Mouse (Mus musculus) MEL (cell line): Measurements from ENCODE around the gene Hs1bp3. TPM values are rescaled to one million over a fixed set of nuclear protein-coding genes. Genes with fewer than 3 reads are reported as not detected.
A peak's percentile ranks its signal among the peaks of the same experiment; 100 is the strongest.

Source experiments
- DNase-seq: peaks from one replicate; pipeline ENCODE4 v3.0.0; 2011; ENCODE audit warnings: low read depth, low spot score
- H3K27ac ChIP-seq: 2 replicates; pipeline ENCODE4 v1.5.1; 2012; ENCODE audit warnings: low read depth, mild to moderate bottlenecking, control low read depth, low read length, moderate library complexity; ENCODE audit not compliant: control insufficient read depth
- H3K27me3 ChIP-seq, 2 experiments: fragments of 150-350 bp in 1 of 2; sonication (generic) in 1 of 2; 2 replicates each; pipeline ENCODE4 v1.6.1; 2012; ENCODE audit warnings: low read length in 2 of 2, mild to moderate bottlenecking in 2 of 2, improper control_type of control experiment in 1 of 2, moderate library complexity in 1 of 2; ENCODE audit not compliant: insufficient read depth in 2 of 2, control insufficient read depth in 1 of 2
- H3K36me3 ChIP-seq, 2 experiments: 2 replicates each; pipeline ENCODE4 v1.6.1; 2012 to 2014; ENCODE audit warnings: low read length in 2 of 2, improper control_type of control experiment in 1 of 2, inconsistent platforms in 1 of 2, mild to moderate bottlenecking in 1 of 2; ENCODE audit not compliant: insufficient read depth in 2 of 2, control insufficient read depth in 1 of 2
- H3K4me1 ChIP-seq, 2 experiments: fragments of 150-350 bp in 1 of 2; sonication (generic) in 1 of 2; 2 replicates each; pipeline ENCODE4 v1.6.1; 2012; ENCODE audit warnings: low read length in 2 of 2, improper control_type of control experiment in 1 of 2, mild to moderate bottlenecking in 1 of 2; ENCODE audit not compliant: insufficient read depth in 2 of 2, control insufficient read depth in 1 of 2
- H3K4me3 ChIP-seq, 2 experiments: fragments of 150-350 bp in 1 of 2; sonication (generic) in 1 of 2; 2 replicates each; pipeline ENCODE4 v1.5.1; 2012; ENCODE audit warnings: low read depth in 2 of 2, low read length in 2 of 2, mild to moderate bottlenecking in 2 of 2, moderate library complexity in 2 of 2, control low read depth in 1 of 2, improper control_type of control experiment in 1 of 2; ENCODE audit not compliant: control insufficient read depth in 1 of 2, insufficient read depth in 1 of 2
- H3K79me2 ChIP-seq: 2 replicates; pipeline ENCODE4 v1.6.1; 2012; ENCODE audit warnings: mild to moderate bottlenecking, low read length, moderate library complexity; ENCODE audit not compliant: control insufficient read depth, poor library complexity, insufficient read depth
- H3K9ac ChIP-seq: 2 replicates; pipeline ENCODE4 v1.6.1; 2012; ENCODE audit warnings: low read depth, mild to moderate bottlenecking, control low read depth, low read length, moderate library complexity; ENCODE audit not compliant: control insufficient read depth, poor library complexity, severe bottlenecking
- H3K9me3 ChIP-seq: fragments of 150-350 bp; sonication (generic); replicated peaks from 2 replicates; pipeline ENCODE4 v1.6.1; 2012; ENCODE audit warnings: mild to moderate bottlenecking, low read length, improper control_type of control experiment, moderate library complexity; ENCODE audit not compliant: insufficient read depth
- CTCF ChIP-seq, 3 experiments: IDR thresholded peaks in 2 of 3; conservative IDR thresholded peaks in 1 of 3; 2 replicates each; pipeline ENCODE4 v1.5.1; 2011 to 2012; ENCODE audit warnings: low read length in 3 of 3, low read depth in 2 of 3, mild to moderate bottlenecking in 2 of 3, improper control_type of control experiment in 1 of 3, inconsistent platforms in 1 of 3, mixed read lengths in 1 of 3, moderate library complexity in 1 of 3; ENCODE audit not compliant: control insufficient read depth in 1 of 3, insufficient read depth in 1 of 3, poor library complexity in 1 of 3, severe bottlenecking in 1 of 3
- E2F4 ChIP-seq: IDR thresholded peaks from 2 replicates; pipeline ENCODE4 v1.6.1; 2011; ENCODE audit warnings: low read depth, low read length, improper control_type of control experiment, borderline replicate concordance
- ELF1 ChIP-seq: IDR thresholded peaks from 2 replicates; pipeline ENCODE4 v1.6.1; 2014; ENCODE audit warnings: low read depth, mild to moderate bottlenecking, inconsistent platforms, low read length, improper control_type of control experiment, moderate library complexity
- GATA1 ChIP-seq: IDR thresholded peaks from 2 replicates; pipeline ENCODE4 v1.6.1; 2011; ENCODE audit warnings: low read depth, low read length, improper control_type of control experiment
- HCFC1 ChIP-seq: IDR thresholded peaks from 2 replicates; pipeline ENCODE4 v1.6.1; 2012; ENCODE audit warnings: low read depth, mild to moderate bottlenecking, inconsistent platforms, low read length, improper control_type of control experiment, moderate library complexity
- MYB ChIP-seq: IDR thresholded peaks from 2 replicates; pipeline ENCODE4 v1.6.1; 2011; ENCODE audit warnings: mild to moderate bottlenecking, low read depth, low read length, improper control_type of control experiment
- MYC ChIP-seq: IDR thresholded peaks from 2 replicates; pipeline ENCODE4 v1.6.1; 2011; ENCODE audit warnings: low read depth, mild to moderate bottlenecking, low read length, improper control_type of control experiment, moderate library complexity
- NRF1 ChIP-seq: IDR thresholded peaks from 2 replicates; pipeline ENCODE4 v1.6.1; 2014; ENCODE audit warnings: low read depth, mild to moderate bottlenecking, inconsistent platforms, low read length, improper control_type of control experiment, moderate library complexity; ENCODE audit not compliant: poor library complexity, insufficient read depth, severe bottlenecking
- POLR2A ChIP-seq, 2 experiments: IDR thresholded peaks; 2 replicates each; pipeline ENCODE4 v1.6.1; 2011 to 2012; ENCODE audit warnings: low read length in 2 of 2, mild to moderate bottlenecking in 2 of 2, control low read depth in 1 of 2, improper control_type of control experiment in 1 of 2, low read depth in 1 of 2, moderate library complexity in 1 of 2; ENCODE audit not compliant: control insufficient read depth in 1 of 2, insufficient read depth in 1 of 2, poor library complexity in 1 of 2
- POLR2AphosphoS5 ChIP-seq: IDR thresholded peaks from 2 replicates; pipeline ENCODE4 v1.6.1; 2012; ENCODE audit warnings: low read depth, borderline replicate concordance, mild to moderate bottlenecking, inconsistent platforms, low read length, moderate library complexity, mixed read lengths
- RAD21 ChIP-seq: IDR thresholded peaks from 2 replicates; pipeline ENCODE4 v1.6.1; 2011; ENCODE audit warnings: mild to moderate bottlenecking, low read depth, low read length, improper control_type of control experiment
- RCOR1 ChIP-seq: IDR thresholded peaks from 2 replicates; pipeline ENCODE4 v1.6.1; 2012; ENCODE audit warnings: low read depth, mild to moderate bottlenecking, inconsistent platforms, low read length, improper control_type of control experiment
- SIN3A ChIP-seq: IDR thresholded peaks from 2 replicates; pipeline ENCODE4 v1.6.1; 2012; ENCODE audit warnings: low read length, improper control_type of control experiment, inconsistent platforms
- SMC3 ChIP-seq: IDR thresholded peaks from 2 replicates; pipeline ENCODE4 v1.6.1; 2011; ENCODE audit warnings: low read depth, low read length, improper control_type of control experiment
- TBP ChIP-seq: IDR thresholded peaks from 2 replicates; pipeline ENCODE4 v1.8.0; 2011; ENCODE audit warnings: low read depth, low read length, improper control_type of control experiment
- TCF12 ChIP-seq: IDR thresholded peaks from 2 replicates; pipeline ENCODE4 v1.6.1; 2014; ENCODE audit warnings: low read depth, mild to moderate bottlenecking, inconsistent platforms, low read length, improper control_type of control experiment, moderate library complexity
- ZNF384 ChIP-seq: IDR thresholded peaks from 2 replicates; pipeline ENCODE4 v1.6.1; 2012; ENCODE audit warnings: low read depth, mild to moderate bottlenecking, inconsistent platforms, low read length, improper control_type of control experiment
- polyA plus RNA-seq, 2 experiments: library from polyadenylated mRNA; stranded (reverse) in 1 of 2; unstranded in 1 of 2; fragments of >175 nt in 1 of 2; fragments of >200 nt in 1 of 2; gene quantifications; 2 replicates each; pipeline versions ENCODE4 v1.2.1 to v1.2.4; 2012; ENCODE audit warnings: low replicate concordance in 2 of 2, low read depth in 1 of 2; ENCODE audit not compliant: insufficient read length in 2 of 2, insufficient read depth in 1 of 2, missing spikeins in 1 of 2
- total RNA-seq: library from RNA; depleted of rRNA; stranded (reverse); fragments of 300-350 nt; gene quantifications from 2 replicates; pipeline ENCODE4 v1.2.3, GENCODE M21; 2012

The Hs1bp3 gene
- total and polyA plus RNA-seq, 3 experiments: 4.7 to 17.4 TPM; not detected in 1

DNA sequence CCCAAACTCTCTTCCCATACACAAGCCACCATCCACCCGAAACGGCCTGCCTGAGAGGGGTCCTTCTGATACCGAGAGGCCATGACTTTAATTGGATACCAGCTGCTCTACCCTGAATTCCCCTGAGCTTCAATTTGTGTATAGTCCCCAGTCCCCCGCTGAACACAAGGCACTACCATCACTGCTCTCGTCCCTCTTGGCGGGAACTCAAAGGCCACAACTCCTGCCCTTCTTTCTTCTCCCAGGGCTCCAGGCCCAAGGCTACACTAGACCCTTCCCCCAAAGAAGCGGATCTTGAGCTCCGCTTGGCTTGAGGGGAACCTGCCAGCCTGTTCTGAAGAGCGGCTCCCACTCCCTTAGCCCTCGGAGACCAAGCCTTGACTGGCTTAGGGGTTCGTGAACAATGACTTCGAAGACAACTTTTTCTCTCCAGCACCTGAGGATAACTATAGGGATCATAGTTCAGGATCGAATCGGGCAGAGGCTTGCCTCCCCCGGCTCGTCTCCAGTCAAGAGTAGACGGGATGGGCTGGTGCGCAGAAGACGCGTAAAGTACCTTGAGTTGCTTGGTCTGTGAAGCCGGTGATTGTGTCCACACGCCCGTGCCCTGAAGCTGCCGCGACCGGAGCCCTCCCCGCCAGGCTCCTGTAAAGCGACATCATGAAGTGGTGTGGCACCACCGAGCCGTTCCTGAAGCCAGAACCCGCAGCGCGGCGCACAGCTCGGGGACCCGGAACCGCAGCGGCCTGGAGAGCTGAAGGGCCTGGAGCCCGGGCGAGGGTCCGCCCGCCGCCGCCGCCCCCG lies 12.0 kb upstream of the Hs1bp3 start:
- Histone ChIP-seq H3K4me1 (no peaks in the 10 kb centered on the region), H3K4me3 (no peak overlapping the region), H3K27me3 (no peaks in the 10 kb centered on the region), H3K9me3 (no peaks in the 10 kb centered on the region), H3K9ac (no peak overlapping the region), H3K27ac (no peak overlapping the region), H3K79me2 (no peaks in the 10 kb centered on the region), H3K36me3 (no peaks in the 10 kb centered on the region)
- DNase-seq: no peak
- TF ChIP-seq NRF1: no peak
- TF ChIP-seq POLR2A (IDR thresholded peaks at IDR 0.05; ENCODE audit: control insufficient read depth in 1 of 2, insufficient read depth in 1 of 2, low read depth in 1 of 2, low read length in 2 of 2, poor library complexity in 1 of 2): no peak
- TF ChIP-seq SMC3: no peak
- TF ChIP-seq HCFC1: no peak
- no peak for TF ChIP-seq RAD21
- TF ChIP-seq TBP: no peak
- TF ChIP-seq ZNF384: no peak
- TF ChIP-seq TCF12: no peak
- no peak for TF ChIP-seq MYB
- no peak for TF ChIP-seq SIN3A
- TF ChIP-seq E2F4: no peak
- TF ChIP-seq MYC: no peak
- no peak for TF ChIP-seq POLR2AphosphoS5
- TF ChIP-seq GATA1: no peak
- TF ChIP-seq RCOR1: no peak

DNA sequence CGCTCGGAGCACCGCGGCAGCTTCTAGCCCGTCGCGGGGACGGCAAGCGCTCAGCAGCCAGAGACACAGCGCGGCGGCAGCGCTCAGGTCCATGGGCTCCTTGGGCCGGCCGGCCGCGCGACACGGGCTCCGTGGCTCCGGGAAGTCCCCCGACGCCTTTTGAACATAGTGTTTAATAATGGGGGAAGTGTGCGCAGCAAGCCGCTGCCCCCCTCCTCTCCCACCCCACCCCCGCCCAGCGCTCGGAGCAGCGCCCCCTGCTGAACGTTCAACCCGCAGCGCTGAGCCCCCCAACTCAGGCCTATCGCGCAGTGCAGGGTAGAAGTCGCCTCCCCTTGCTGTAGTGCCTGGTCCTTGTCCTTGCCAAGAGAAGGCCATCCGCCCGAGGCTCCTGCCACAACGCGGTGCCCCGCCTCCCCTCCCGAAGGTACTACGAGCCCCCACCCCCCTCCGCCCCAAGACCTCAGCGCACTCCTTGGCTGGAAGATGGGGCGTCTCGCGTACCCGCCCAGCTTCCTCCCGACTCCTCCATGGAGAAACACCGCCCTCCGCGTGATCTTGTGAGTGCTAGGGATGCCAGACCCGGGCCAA lies 11.3 kb upstream of the Hs1bp3 start, which contains the start of gene Gdf7:
Gdf7 (minus strand) TSS at position 114 of the 591 bp plus-strand sequence.
- H3K9me3 ChIP-seq: no peaks in the 10 kb centered on the region
- TF ChIP-seq ELF1 (no peak), CTCF (IDR thresholded peaks at IDR 0.05 in 2 of 3, conservative IDR thresholded peaks at IDR 0.05 in 1 of 3; ENCODE audit: control insufficient read depth in 1 of 3, insufficient read depth in 1 of 3, low read depth in 2 of 3, low read length in 3 of 3, poor library complexity in 1 of 3, severe bottlenecking in 1 of 3) (0 out of 6 replicates have a peak, but pooled peaks of 1 of the 3 experiments have one; percentile 10)
- TF ChIP-seq, all 39 proteins: peak for 1
- H3K9ac ChIP-seq: no peak within 1 kb of the TSS
- no peak for DNase-seq
- no peak within 1 kb of the TSS for H3K4me3 ChIP-seq
- no peak within 1 kb of the TSS for H3K27ac ChIP-seq
- no peaks in the 10 kb centered on the region for H3K36me3 ChIP-seq
- 0 out of 4 replicates have a peak, but pooled peaks cover 0 to 2% of the 10 kb centered on the region in 2 experiments for H3K4me1 ChIP-seq
- no peaks in the 10 kb centered on the region for H3K79me2 ChIP-seq
- H3K27me3 ChIP-seq: no peaks in the 10 kb centered on the region
